Mouse (Mus musculus): ENCODE measurements at regions not wholly inside any gene's neighbourhood (a gene's known extent, or its start where the extent isn't known, plus 50 kb on each side); places are given as distances from the start of the nearest gene placed in this dataset.

GRCm38 (mm10) chr11:18437834-18438611, 484.3 kb upstream of the Etaa1 start:
- no peak for DNase-seq (ENCODE audit: low spot score in 2 of 2)

DNA sequence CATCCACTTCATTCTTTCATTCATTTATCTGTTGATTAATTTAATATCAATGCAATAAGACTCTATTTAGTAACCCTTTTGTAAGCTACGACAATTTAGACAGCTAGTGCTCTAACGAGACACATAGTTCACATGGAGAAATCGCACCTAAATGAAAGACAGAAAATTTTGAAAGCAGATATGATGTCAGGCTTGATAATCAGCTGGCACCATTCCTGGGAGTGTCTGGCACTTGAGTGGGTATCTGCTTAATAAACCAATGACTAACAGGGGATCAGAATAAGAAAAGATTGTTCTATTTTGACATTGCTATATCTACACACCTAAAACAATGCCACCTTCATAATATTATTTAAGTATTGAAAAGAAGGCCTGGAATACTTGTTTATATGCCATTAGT, 467.4 kb upstream of the Etaa1 start:
- no peak for DNase-seq (ENCODE audit: low spot score in 2 of 2)

- no peak for DNase-seq (ENCODE audit: low spot score in 2 of 2)
Measured at GRCm38 (mm10) chr11:18413769-18414168, 460.1 kb upstream of the Etaa1 start.

DNA sequence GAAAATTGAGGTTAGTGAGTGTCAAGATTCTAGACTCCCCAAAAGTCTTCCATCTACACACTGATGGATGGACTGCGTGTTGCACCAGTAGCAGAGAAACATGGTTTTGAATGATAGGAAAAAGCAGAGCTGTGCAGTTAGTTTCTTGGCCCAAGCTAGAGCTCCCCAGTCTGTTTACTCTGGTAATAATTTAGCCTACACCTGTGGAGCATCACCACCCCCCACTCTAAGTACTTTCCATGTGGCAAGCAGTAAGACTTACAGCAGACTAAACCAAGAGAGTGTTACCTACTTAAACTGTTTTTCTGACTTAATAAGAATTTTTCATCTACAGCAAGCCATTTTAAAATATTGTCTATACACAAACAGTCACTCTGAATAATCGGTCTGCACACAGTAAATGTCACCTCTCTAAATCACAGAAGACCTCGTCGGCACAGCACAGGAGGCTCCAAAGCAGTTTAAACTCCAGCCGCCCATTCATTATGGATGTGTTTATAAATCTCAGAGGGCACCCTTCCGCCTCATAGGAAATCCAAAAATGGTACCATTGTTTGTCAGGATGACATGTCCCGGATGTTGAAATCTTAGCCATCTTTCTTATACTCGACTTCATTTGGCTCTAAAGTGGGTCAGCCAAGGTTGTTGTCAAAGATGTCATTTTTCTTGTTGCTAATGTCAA, 454.5 kb upstream of the Etaa1 start:
- no peak for DNase-seq (ENCODE audit: low spot score in 2 of 2)

- DNase-seq (ENCODE audit: low spot score in 2 of 2), result no peak
Measured at GRCm38 (mm10) chr11:18399561-18399960, 445.9 kb upstream of the Etaa1 start.

GRCm38 (mm10) chr11:18396397-18396796, 442.7 kb upstream of the Etaa1 start:
- no peak for DNase-seq (ENCODE audit: low spot score in 2 of 2)

DNA sequence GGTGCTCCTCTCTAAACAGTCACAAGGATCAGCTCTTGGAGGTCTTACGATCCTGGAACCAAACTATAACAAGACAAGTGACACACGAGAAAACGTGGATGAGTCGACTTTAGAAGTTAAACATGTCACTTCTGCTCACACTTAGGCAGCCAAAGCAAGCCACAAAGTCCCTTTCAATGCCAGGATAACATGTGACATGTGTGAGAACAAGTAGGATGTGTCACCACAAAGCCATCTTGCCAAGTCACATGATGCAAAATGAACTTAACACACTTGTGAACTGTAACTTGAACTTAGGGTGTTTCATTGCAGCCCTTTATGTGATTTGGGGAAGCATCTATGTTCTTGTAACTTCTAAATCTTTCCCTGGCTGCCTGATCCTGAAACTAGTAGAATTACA, 442.0 kb upstream of the Etaa1 start:
- DNase-seq (ENCODE audit: low spot score in 2 of 2), result no peak

- no peak for DNase-seq (ENCODE audit: low spot score in 2 of 2)
Measured at GRCm38 (mm10) chr11:18372813-18373332, 419.2 kb upstream of the Etaa1 start.

GRCm38 (mm10) chr11:18371304-18371703, 417.6 kb upstream of the Etaa1 start:
- DNase-seq (ENCODE audit: low spot score in 2 of 2), result no peak

GRCm38 (mm10) chr11:18370861-18371260, 417.2 kb upstream of the Etaa1 start:
- no peak for DNase-seq (ENCODE audit: low spot score in 2 of 2)

DNA sequence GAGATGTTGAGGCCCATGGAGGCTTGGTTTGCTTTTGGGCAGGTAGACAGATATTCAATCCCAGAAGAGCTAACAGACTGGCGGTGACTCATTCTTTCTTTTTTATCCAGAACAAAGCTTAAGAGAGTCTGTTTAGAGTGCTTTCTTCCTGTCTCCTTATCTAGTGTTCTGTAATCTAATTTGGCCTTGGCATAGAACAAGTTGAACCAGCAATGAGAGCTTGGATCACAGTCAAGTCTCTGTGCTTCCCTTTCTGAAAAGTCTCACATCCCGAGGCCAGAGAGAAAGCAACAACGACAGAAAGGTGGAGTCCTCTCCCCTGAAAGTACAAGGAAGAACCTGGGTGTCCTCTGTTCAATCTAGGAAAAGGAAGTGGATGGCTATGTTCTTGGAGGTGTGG, 401.2 kb upstream of the Etaa1 start:
- no peak for DNase-seq (ENCODE audit: low spot score in 2 of 2)

DNA sequence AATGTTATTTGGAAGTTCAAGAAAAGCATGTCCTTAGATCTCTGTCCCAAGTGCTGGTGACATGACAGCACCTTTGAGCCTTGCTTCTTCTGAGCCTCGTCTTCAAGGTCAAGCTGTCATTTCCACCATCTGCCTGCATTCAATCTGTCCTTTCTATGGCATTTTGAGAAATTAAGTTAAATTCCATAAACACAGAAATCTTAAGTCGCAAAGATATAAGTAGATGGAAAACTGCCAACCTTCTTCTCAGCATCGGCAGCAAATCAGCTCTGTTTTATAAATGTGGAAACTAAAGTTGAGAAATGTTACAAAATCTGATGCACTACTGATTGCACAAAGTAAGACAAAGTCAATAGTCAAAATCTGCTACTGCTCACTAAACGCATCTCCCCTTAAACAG, 400.5 kb upstream of the Etaa1 start:
- no peak for DNase-seq (ENCODE audit: low spot score in 2 of 2)

DNA sequence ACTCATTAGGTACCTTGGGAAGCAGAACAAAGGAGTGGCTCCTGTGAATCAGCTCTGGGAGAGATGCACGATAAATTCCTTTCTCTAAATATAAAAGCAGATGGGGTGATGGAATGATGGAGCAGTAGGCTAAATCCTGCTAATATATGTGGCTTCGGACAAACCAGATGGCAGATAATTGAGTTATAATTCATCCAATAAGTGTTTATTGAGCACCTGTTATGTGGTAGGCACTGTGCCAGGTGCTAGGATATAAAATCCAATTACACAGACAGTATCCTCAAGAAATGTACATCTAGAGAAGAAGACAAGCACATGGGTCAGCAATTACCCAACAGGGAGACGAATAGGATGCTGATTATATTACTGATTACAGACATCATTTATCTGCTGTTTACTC, 394.2 kb upstream of the Etaa1 start:
- no peak for DNase-seq (ENCODE audit: low spot score in 2 of 2)

- DNase-seq (ENCODE audit: low spot score in 2 of 2), result no peak
Measured at GRCm38 (mm10) chr11:18313510-18314301, 360.0 kb upstream of the Etaa1 start.

DNA sequence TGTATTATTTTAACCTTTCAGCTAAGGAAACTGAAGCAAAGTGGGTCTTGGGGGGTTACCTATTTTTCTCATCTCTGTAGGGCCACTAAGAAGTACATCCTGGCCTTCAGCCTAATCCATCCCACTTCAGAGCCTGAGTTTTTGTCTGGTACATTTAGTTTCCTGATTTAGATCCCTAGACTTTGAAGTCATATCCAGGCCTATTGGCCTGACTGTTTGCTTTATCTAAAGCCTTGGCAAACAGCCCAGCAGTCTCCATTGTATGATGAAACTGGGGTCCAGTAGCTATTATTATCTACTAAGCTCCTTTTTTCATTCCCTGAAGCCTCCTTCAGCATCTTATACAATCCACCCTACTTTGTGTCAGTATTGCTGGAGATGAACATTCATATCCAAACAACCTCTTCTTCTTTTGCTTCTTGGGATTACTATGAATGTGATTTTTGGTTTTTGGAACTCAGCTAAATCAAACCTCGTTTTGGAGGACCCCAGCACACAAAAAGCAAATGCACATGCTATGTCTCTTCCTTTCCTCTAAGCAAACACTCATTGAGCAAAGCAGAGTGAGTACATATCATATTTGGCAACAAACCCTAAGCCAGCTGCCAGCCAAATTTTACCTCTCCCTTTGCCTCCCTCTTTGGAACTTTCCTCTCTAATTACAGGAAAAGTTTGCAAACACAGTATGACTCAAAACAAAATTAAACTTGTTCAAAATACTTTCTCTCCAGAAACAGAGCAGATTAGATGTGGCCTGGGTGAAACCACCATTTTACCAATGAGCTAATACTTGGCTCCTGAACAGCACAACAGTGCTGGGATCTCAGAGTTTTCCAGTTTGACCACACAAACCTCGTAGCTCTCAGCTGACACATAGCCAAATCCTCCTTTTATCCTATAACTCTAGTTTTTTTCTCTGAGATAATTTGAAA, 342.8 kb upstream of the Etaa1 start:
- DNase-seq (ENCODE audit: low spot score in 2 of 2), result no peak

- DNase-seq (ENCODE audit: low spot score in 2 of 2), result no peak
Measured at GRCm38 (mm10) chr11:18278585-18279136, 325.0 kb upstream of the Etaa1 start.

DNA sequence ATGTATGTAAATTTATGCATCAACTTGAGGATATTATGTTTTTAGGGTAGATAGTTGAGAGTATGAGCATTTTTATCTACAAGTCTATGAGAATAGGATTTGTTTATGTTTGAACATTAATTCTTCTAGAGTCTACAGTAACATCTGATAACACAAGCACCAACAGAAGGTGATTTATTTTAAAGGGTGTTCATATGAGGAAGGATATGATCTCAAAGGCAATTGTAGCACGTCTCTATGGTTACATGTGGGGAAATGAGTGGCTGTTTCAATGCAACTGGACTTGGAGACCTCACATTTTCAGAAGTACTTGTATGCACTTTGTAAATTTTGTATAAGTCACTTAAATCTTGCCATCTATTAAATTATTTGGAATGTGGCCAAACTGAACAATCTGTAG, 318.7 kb upstream of the Etaa1 start:
- no peak for DNase-seq (ENCODE audit: low spot score in 2 of 2)

DNA sequence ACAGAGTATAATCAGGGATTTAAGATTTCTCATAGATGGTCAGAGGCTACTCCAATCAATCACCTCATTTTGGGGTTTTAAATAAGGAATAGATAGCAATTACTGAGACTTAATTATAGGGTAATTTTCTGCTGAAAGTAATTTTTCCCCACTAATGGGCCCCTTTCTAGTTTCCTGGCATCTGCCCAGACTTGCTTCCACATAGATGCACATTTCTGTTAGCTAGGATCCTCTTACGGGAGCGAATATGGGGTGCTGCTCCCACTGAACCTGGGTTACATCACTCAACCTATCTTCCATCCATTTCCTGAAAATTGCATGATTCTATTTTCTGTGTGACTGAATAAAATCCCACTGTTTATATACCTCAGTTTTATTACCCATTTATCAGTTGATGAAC, 312.5 kb upstream of the Etaa1 start:
- DNase-seq (ENCODE audit: low spot score in 2 of 2), result no peak

GRCm38 (mm10) chr11:18262901-18263300, 309.2 kb upstream of the Etaa1 start:
- no peak for DNase-seq (ENCODE audit: low spot score in 2 of 2)

DNA sequence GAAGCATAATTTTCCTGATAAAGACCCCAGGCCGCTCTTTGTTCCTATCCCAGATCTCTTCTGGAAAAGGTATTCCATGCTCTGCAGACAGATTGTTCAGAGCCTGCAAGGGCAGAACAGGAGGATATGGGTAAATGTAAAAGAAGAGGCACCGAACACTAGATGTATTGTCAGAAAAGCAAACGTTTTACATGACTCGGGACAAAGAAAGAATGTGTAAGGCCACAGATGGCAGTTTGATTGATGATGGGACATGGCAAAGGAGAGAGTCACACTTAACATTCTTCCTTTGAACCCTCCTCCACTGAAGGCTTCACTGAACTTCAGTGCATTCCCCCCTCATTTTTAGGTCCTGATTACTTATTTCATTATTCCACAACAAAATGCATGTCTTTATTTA, 295.6 kb upstream of the Etaa1 start:
- no peak for DNase-seq (ENCODE audit: low spot score in 2 of 2)

DNA sequence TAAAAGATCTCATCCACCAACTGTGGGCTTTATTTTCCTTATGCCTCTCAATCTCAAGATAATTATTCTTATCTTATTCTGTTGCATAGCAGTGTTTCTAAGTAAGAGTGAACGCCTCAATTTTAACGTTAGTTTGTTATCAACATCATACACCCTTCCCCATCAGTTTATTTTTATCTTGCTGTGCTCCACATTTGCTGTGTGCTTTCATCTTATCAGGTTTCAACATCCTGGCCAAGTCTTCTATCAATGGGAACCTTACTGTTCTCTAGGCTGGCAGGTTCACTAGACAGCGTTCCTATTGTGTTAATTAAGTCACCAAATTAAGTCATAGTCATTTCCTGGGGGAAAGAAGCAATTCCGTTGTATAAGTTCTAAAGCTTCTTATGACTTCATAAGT, 263.1 kb upstream of the Etaa1 start:
- DNase-seq (ENCODE audit: low spot score in 2 of 2), result no peak
